Mouse (Mus musculus) myocyte (in vitro differentiated cells): ENCODE results near the gene 3110001I22Rik. TPM values are rescaled to one million over a fixed set of nuclear protein-coding genes. Genes with fewer than 3 reads are reported as not detected.
A peak's percentile ranks its signal among the peaks of the same experiment; 100 is the strongest.

Source experiments
- H3K27me3 ChIP-seq: one replicate; pipeline ENCODE4 v1.6.1; 2011; ENCODE audit not compliant: control insufficient read depth, insufficient read depth, insufficient read length
- H3K36me3 ChIP-seq: one replicate; pipeline ENCODE4 v1.6.1; 2011; ENCODE audit not compliant: control insufficient read depth, insufficient read depth
- H3K4me2 ChIP-seq: one replicate; pipeline ENCODE4 v1.6.1; 2011; ENCODE audit warnings: low read depth, control low read depth
- H3K4me3 ChIP-seq: one replicate; pipeline ENCODE4 v1.5.1; 2011; ENCODE audit warnings: mild to moderate bottlenecking, control low read depth, moderate library complexity
- H3K79me2 ChIP-seq: one replicate; pipeline ENCODE4 v1.6.1; 2011; ENCODE audit not compliant: control insufficient read depth, insufficient read depth
- H3ac ChIP-seq: one replicate; pipeline ENCODE4 v1.6.1; 2011; ENCODE audit not compliant: control insufficient read depth, insufficient read length
- CEBPB ChIP-seq: IDR thresholded peaks from 2 replicates; pipeline ENCODE4 v1.6.1; 2011; ENCODE audit warnings: mild to moderate bottlenecking, moderate library complexity; ENCODE audit not compliant: poor library complexity, insufficient read depth, severe bottlenecking
- E2F4 ChIP-seq: IDR thresholded peaks from one replicate; pipeline ENCODE4 v1.6.1; 2011; ENCODE audit warnings: mild to moderate bottlenecking, control low read depth, moderate library complexity; ENCODE audit not compliant: insufficient read depth
- MAX ChIP-seq: IDR thresholded peaks from one replicate; pipeline ENCODE4 v1.6.1; 2011; ENCODE audit warnings: low read depth, mild to moderate bottlenecking, control low read depth
- MYOD1 ChIP-seq, 3 experiments: IDR thresholded peaks; one replicate each; pipeline ENCODE4 v1.6.1; 2011; ENCODE audit warnings: control low read depth in 2 of 3, low read depth in 2 of 3, mild to moderate bottlenecking in 2 of 3, moderate library complexity in 1 of 3; ENCODE audit not compliant: insufficient read length in 2 of 3, control insufficient read depth in 1 of 3
- MYOG ChIP-seq, 3 experiments: IDR thresholded peaks; one replicate each; pipeline ENCODE4 v1.6.1; 2011; ENCODE audit warnings: control low read depth in 2 of 3, low read depth in 2 of 3, mild to moderate bottlenecking in 2 of 3; ENCODE audit not compliant: insufficient read length in 2 of 3, control insufficient read depth in 1 of 3, insufficient read depth in 1 of 3
- POLR2A ChIP-seq: IDR thresholded peaks from one replicate; pipeline ENCODE4 v1.6.1; 2011; ENCODE audit warnings: low read depth, mild to moderate bottlenecking, control low read depth, moderate library complexity; ENCODE audit not compliant: insufficient read length
- POLR2AphosphoS2 ChIP-seq: IDR thresholded peaks from one replicate; pipeline ENCODE4 v1.6.1; 2011; ENCODE audit warnings: low read depth, control low read depth; ENCODE audit not compliant: insufficient read length
- REST ChIP-seq: IDR thresholded peaks from one replicate; pipeline ENCODE4 v1.6.1; 2011; ENCODE audit warnings: mild to moderate bottlenecking, control low read depth, moderate library complexity; ENCODE audit not compliant: insufficient read depth, insufficient read length
- SRF ChIP-seq: IDR thresholded peaks from one replicate; pipeline ENCODE4 v1.6.1; 2011; ENCODE audit warnings: low read depth; ENCODE audit not compliant: control insufficient read depth, insufficient read length
- TCF12 ChIP-seq: IDR thresholded peaks from one replicate; pipeline ENCODE4 v1.6.1; 2011; ENCODE audit warnings: mild to moderate bottlenecking, control low read depth; ENCODE audit not compliant: poor library complexity, insufficient read depth, severe bottlenecking
- TCF3 ChIP-seq: IDR thresholded peaks from one replicate; pipeline ENCODE4 v1.6.1; 2011; ENCODE audit warnings: low read depth, control low read depth; ENCODE audit not compliant: insufficient read length
- USF1 ChIP-seq: IDR thresholded peaks from one replicate; pipeline ENCODE4 v1.6.1; 2011; ENCODE audit warnings: low read depth, mild to moderate bottlenecking, control low read depth, moderate library complexity
- polyA plus RNA-seq: library from polyadenylated mRNA; unstranded; fragments of >200 nt; fragmentation: generic; extraction: Trizol; gene quantifications from one replicate; pipeline ENCODE4 v1.2.1, GENCODE M21; 2012; ENCODE audit warnings: missing spikeins

The 3110001I22Rik gene
- polyA plus RNA-seq, 1 experiment, result 1.1 TPM

DNA sequence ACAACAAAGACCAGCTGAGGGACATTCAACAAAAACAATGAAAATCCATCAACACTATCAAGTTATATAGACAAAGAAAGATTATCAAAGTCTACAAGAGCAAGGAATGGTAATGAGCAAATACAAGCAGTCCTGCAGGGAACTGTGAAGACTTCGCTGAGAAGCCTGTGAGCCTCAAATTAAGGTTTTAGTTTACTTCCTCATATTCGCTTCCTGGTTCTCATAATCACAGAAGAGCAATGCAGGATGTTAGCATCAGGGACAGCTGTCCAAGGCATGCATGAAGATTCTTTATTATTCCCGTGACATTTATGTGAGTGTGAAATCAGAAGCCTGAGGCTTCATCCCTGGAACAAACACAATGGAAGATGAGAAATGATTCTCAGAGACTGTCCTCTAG, 27.3 kb upstream of the 3110001I22Rik start:
- no peak overlapping the region for H3ac ChIP-seq
- no peak overlapping the region for H3K4me3 ChIP-seq
- H3K4me2 ChIP-seq, result no peak overlapping the region
- no peak for TF ChIP-seq REST
- no peak for TF ChIP-seq E2F4
- no peak for TF ChIP-seq USF1
- no peak for TF ChIP-seq TCF12
- no peak for TF ChIP-seq POLR2A
- no peak for TF ChIP-seq MYOD1 (IDR thresholded peaks at IDR 0.05; ENCODE audit: control insufficient read depth in 1 of 3, insufficient read length in 2 of 3, low read depth in 2 of 3)
- TF ChIP-seq CEBPB, result no peak
- TF ChIP-seq MAX, result no peak
- no peak for TF ChIP-seq POLR2AphosphoS2
- TF ChIP-seq SRF, result no peak
- TF ChIP-seq TCF3, result no peak
- no peak for TF ChIP-seq MYOG (IDR thresholded peaks at IDR 0.05; ENCODE audit: control insufficient read depth in 1 of 3, insufficient read depth in 1 of 3, insufficient read length in 2 of 3, low read depth in 2 of 3)
- H3K79me2 ChIP-seq, result no peaks in the 10 kb centered on the region
- H3K27me3 ChIP-seq, result no peaks in the 10 kb centered on the region
- H3K36me3 ChIP-seq, result peaks cover 25% of the 10 kb centered on the region

DNA sequence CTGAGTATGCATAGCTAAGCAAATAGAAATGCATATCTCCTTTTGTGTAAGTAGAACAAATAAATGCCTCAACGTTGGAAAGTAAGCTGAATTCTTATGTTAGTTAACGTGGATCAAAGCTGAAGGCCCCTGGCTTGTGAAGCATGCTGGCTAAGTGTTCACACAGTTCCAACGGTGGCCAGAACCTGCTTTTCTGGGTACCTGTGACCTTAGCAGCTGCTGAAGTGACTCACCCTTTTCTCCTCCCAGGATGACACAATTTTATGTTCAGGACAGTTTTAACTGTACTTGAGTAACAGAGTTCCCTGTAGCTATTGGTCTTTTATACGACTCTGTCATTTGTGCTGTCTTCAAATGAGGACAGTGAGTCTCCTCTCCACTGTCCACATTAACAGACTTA, 25.8 kb upstream of the 3110001I22Rik start:
- H3K79me2 ChIP-seq, result no peaks in the 10 kb centered on the region
- TF ChIP-seq MYOG (IDR thresholded peaks at IDR 0.05; ENCODE audit: control insufficient read depth in 1 of 3, insufficient read depth in 1 of 3, insufficient read length in 2 of 3, low read depth in 2 of 3), result no peak
- no peak for TF ChIP-seq POLR2A
- TF ChIP-seq SRF, result no peak
- TF ChIP-seq REST, result no peak
- no peak for TF ChIP-seq POLR2AphosphoS2
- TF ChIP-seq USF1, result no peak
- no peak for TF ChIP-seq CEBPB
- no peak for TF ChIP-seq TCF3
- TF ChIP-seq E2F4, result no peak
- TF ChIP-seq TCF12, result no peak
- no peak for TF ChIP-seq MAX
- TF ChIP-seq MYOD1 (IDR thresholded peaks at IDR 0.05; ENCODE audit: control insufficient read depth in 1 of 3, insufficient read length in 2 of 3, low read depth in 2 of 3), result no peak
- no peak overlapping the region for H3K4me3 ChIP-seq
- peaks cover 33% of the 10 kb centered on the region for H3K36me3 ChIP-seq
- no peaks in the 10 kb centered on the region for H3K27me3 ChIP-seq
- no peak overlapping the region for H3K4me2 ChIP-seq
- no peak overlapping the region for H3ac ChIP-seq

DNA sequence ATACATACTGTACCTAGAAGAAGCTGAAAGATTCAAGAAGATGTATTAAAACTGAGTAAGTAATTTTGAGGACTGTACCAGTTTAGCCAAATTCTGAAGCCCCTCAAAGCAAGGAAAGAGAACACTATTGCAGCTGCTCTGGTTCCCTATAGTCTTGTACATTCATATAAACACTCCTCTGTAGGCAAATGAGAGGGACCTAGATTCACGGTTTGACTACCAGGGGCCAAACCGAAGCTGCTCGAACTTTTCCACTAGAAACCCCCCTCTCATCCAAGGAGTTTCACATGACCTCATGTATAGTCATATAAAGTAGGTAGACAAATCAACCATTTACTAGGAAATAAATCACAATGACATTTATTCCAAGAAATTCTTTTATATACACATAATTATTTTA, 12.8 kb upstream of the 3110001I22Rik start:
- no peaks in the 10 kb centered on the region for H3K27me3 ChIP-seq
- H3K79me2 ChIP-seq, result no peaks in the 10 kb centered on the region
- no peak overlapping the region for H3K4me2 ChIP-seq
- H3K36me3 ChIP-seq, result peaks cover 15% of the 10 kb centered on the region
- TF ChIP-seq MAX, result no peak
- no peak for TF ChIP-seq POLR2A
- no peak for TF ChIP-seq MYOD1 (IDR thresholded peaks at IDR 0.05; ENCODE audit: control insufficient read depth in 1 of 3, insufficient read length in 2 of 3, low read depth in 2 of 3)
- no peak for TF ChIP-seq E2F4
- no peak for TF ChIP-seq SRF
- no peak for TF ChIP-seq POLR2AphosphoS2
- no peak for TF ChIP-seq REST
- no peak for TF ChIP-seq MYOG (IDR thresholded peaks at IDR 0.05; ENCODE audit: control insufficient read depth in 1 of 3, insufficient read depth in 1 of 3, insufficient read length in 2 of 3, low read depth in 2 of 3)
- no peak for TF ChIP-seq USF1
- TF ChIP-seq TCF3, result no peak
- no peak for TF ChIP-seq CEBPB
- no peak for TF ChIP-seq TCF12
- H3K4me3 ChIP-seq, result no peak overlapping the region
- no peak overlapping the region for H3ac ChIP-seq

DNA sequence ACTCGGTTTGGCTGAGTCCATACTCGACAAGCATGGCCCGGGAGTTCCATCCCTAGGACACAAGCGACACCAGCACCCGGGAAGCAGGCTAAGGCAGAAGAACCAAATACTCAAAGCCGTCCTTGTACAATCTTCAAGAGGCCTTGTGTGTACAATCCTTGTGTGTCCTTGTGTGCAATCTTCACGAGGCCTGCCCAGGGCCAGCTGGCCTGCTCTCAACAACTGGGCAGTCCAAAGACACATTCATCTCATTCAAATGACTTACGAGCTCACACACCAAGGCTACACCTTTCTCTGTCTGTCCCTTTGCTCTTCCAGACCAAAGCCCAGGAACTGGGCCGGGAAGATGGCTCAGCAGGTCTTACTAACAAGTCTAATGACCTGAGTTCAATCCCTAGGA, 11.0 kb upstream of the 3110001I22Rik start:
- H3K79me2 ChIP-seq, result no peaks in the 10 kb centered on the region
- no peak overlapping the region for H3K4me2 ChIP-seq
- H3K27me3 ChIP-seq, result no peaks in the 10 kb centered on the region
- no peak overlapping the region for H3ac ChIP-seq
- H3K36me3 ChIP-seq, result peaks cover 15% of the 10 kb centered on the region
- no peak overlapping the region for H3K4me3 ChIP-seq
- no peak for TF ChIP-seq MYOD1 (IDR thresholded peaks at IDR 0.05; ENCODE audit: control insufficient read depth in 1 of 3, insufficient read length in 2 of 3, low read depth in 2 of 3)
- TF ChIP-seq MYOG (IDR thresholded peaks at IDR 0.05; ENCODE audit: control insufficient read depth in 1 of 3, insufficient read depth in 1 of 3, insufficient read length in 2 of 3, low read depth in 2 of 3), result no peak
- TF ChIP-seq TCF12, result no peak

DNA sequence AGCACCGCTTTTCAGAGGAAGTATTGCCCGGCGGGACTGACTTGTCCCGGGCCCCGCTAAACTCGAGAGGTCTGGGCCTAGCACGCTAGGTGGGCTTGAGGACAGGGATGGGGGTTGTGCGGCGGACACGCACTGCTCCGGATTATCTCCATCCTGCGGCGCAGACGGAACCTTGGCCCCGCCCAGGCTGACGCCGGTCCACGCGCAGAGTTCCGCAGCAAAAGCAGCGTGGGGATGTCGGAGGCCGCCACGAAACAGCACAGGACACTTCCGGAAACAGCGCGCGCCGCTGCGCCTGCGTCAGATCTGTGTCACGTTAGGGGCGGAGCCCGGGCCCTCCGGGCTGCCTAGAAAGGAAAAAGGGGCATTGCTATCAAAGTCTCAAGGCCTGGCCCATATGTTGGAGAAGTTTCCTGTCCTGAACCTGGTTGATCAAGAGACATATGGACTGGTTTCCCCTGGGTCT, 3.8 kb upstream of the 3110001I22Rik start, which contains the start of gene Parn:
Gene Parn (minus strand): TSS at position 293 of the 466 bp plus-strand sequence.
- Histone ChIP-seq H3K36me3 (peaks cover 4% of the 10 kb centered on the region), H3ac (peak within 1 kb of the TSS; percentile 5), H3K4me3 (peak within 1 kb of the TSS; percentile 46), H3K79me2 (peaks cover 8% of the 10 kb centered on the region), H3K27me3 (no peaks in the 10 kb centered on the region), H3K4me2 (peak within 1 kb of the TSS; percentile 94)
- peak; percentile 80 for TF ChIP-seq SRF
- TF ChIP-seq TCF3, result no peak
- TF ChIP-seq MYOD1 (IDR thresholded peaks at IDR 0.05; ENCODE audit: control insufficient read depth in 1 of 3, insufficient read length in 2 of 3, low read depth in 2 of 3), result no peak
- no peak for TF ChIP-seq REST
- TF ChIP-seq E2F4, result no peak
- no peak for TF ChIP-seq CEBPB
- peak; percentile 94 for TF ChIP-seq POLR2A
- TF ChIP-seq POLR2AphosphoS2, result peak; percentile 95
- TF ChIP-seq MAX, result no peak
